Mouse (Mus musculus) ES-Bruce4 (cell line): Measurements from ENCODE around the gene A4gnt. TPM values are rescaled to one million over a fixed set of nuclear protein-coding genes. Genes with fewer than 3 reads are reported as not detected.
A peak's percentile ranks its signal among the peaks of the same experiment; 100 is the strongest.
"Not testable (repeated sequence)": the region's sequence is repeated elsewhere in the genome, so short reads cannot be mapped to it uniquely, and the experiment has no call there.

Experiments used
- H3K27ac ChIP-seq: 2 replicates; pipeline ENCODE4 v1.5.1; 2012; ENCODE audit warnings: low read length, inconsistent platforms; ENCODE audit not compliant: insufficient read depth
- H3K27me3 ChIP-seq: 2 replicates; pipeline ENCODE4 v1.6.1; 2012; ENCODE audit warnings: mild to moderate bottlenecking, low read length, inconsistent platforms; ENCODE audit not compliant: control insufficient read depth, poor library complexity, insufficient read depth, severe bottlenecking
- H3K36me3 ChIP-seq: 2 replicates; pipeline ENCODE4 v1.6.1; 2012; ENCODE audit warnings: inconsistent platforms, mild to moderate bottlenecking, low read length, moderate library complexity; ENCODE audit not compliant: control insufficient read depth, poor library complexity, insufficient read depth, severe bottlenecking
- H3K4me1 ChIP-seq: one replicate; pipeline ENCODE4 v1.8.1; 2011; ENCODE audit warnings: low read length; ENCODE audit not compliant: control insufficient read depth, insufficient read depth
- H3K4me3 ChIP-seq: 2 replicates; pipeline ENCODE4 v1.5.1; 2011; ENCODE audit warnings: low read depth, mild to moderate bottlenecking, low read length
- H3K9ac ChIP-seq: 2 replicates; pipeline ENCODE4 v1.6.1; 2012; ENCODE audit warnings: low read depth, mild to moderate bottlenecking, inconsistent platforms; ENCODE audit not compliant: poor library complexity, severe bottlenecking
- H3K9me3 ChIP-seq: replicated peaks from 2 replicates; pipeline ENCODE4 v1.6.1; 2012; ENCODE audit warnings: mild to moderate bottlenecking, low read length, inconsistent platforms; ENCODE audit not compliant: control insufficient read depth, poor library complexity, insufficient read depth, severe bottlenecking
- CTCF ChIP-seq: IDR thresholded peaks from one replicate; pipeline ENCODE4 v1.8.1; 2011; ENCODE audit warnings: low read depth, low read length
- EP300 ChIP-seq: IDR thresholded peaks from 2 replicates; pipeline ENCODE4 v1.6.1; 2011; ENCODE audit warnings: low read depth, low read length; ENCODE audit not compliant: insufficient read depth
- POLR2A ChIP-seq: IDR thresholded peaks from one replicate; pipeline ENCODE4 v1.8.1; 2011; ENCODE audit warnings: low read length; ENCODE audit not compliant: insufficient read depth
- polyA plus RNA-seq: library from polyadenylated mRNA; stranded (reverse); fragments of >200 nt; gene quantifications from 2 replicates; pipeline ENCODE4 v1.2.4, GENCODE M21; 2011; ENCODE audit warnings: low read depth; ENCODE audit not compliant: missing spikeins, insufficient read depth, insufficient read length

The A4gnt gene
- polyA plus RNA-seq, 1 experiment = not detected

GRCm38 (mm10) chr9:99580655-99581054 is 31.6 kb upstream of the A4gnt start:
- H3K27ac ChIP-seq = no peak overlapping the region
- H3K36me3 ChIP-seq = peaks cover 34% of the 10 kb centered on the region
- no peak overlapping the region for H3K4me3 ChIP-seq
- no peaks in the 10 kb centered on the region for H3K27me3 ChIP-seq
- TF ChIP-seq POLR2A (no peak), CTCF (no peak), EP300 (no peak)
- no peaks in the 10 kb centered on the region for H3K9me3 ChIP-seq
- no peaks in the 10 kb centered on the region for H3K4me1 ChIP-seq
- no peak overlapping the region for H3K9ac ChIP-seq

GRCm38 (mm10) chr9:99587505-99588202 is 24.6 kb upstream of the A4gnt start:
- TF ChIP-seq EP300 (no peak), POLR2A (no peak), CTCF (peak; percentile 87)
- H3K27ac ChIP-seq = no peak overlapping the region

GRCm38 (mm10) chr9:99591144-99591543 is 21.2 kb upstream of the A4gnt start:
- Histone ChIP-seq H3K4me3 (no peak overlapping the region), H3K4me1 (no peaks in the 10 kb centered on the region), H3K27me3 (no peaks in the 10 kb centered on the region), H3K9me3 (no peaks in the 10 kb centered on the region), H3K36me3 (no peaks in the 10 kb centered on the region), H3K9ac (no peak overlapping the region), H3K27ac (no peak overlapping the region)
- TF ChIP-seq CTCF (no peak), POLR2A (no peak), EP300 (no peak)

More at GRCm38 (mm10) chr9:99587505-99588202, 24.6 kb upstream of the A4gnt start:
- no peaks in the 10 kb centered on the region for H3K27me3 ChIP-seq
- peaks cover 11% of the 10 kb centered on the region for H3K36me3 ChIP-seq
- H3K4me1 ChIP-seq = no peaks in the 10 kb centered on the region
- H3K9me3 ChIP-seq = no peaks in the 10 kb centered on the region
- H3K9ac ChIP-seq = no peak overlapping the region
- no peak overlapping the region for H3K4me3 ChIP-seq

- H3K4me3 ChIP-seq, H3K27me3 ChIP-seq, H3K27ac ChIP-seq, H3K36me3 ChIP-seq, H3K4me1 ChIP-seq, H3K9ac ChIP-seq: not testable (repeated sequence)
- peaks cover 11% of the 10 kb centered on the region; the same call in 1 of the 2 replicates for H3K9me3 ChIP-seq
Measured at GRCm38 (mm10) chr9:99599127-99599526, 13.2 kb upstream of the A4gnt start.

- Histone ChIP-seq H3K36me3 (no peaks in the 10 kb centered on the region), H3K27me3 (no peaks in the 10 kb centered on the region), H3K9ac (no peak overlapping the region), H3K4me1 (no peaks in the 10 kb centered on the region), H3K9me3 (no peaks in the 10 kb centered on the region), H3K27ac (no peak overlapping the region), H3K4me3 (no peak overlapping the region)
- TF ChIP-seq EP300 = no peak
- TF ChIP-seq CTCF = no peak
- TF ChIP-seq POLR2A = no peak
Measured at GRCm38 (mm10) chr9:99603566-99603965, 8.7 kb upstream of the A4gnt start.

- H3K4me3 ChIP-seq = no peak overlapping the region
- no peaks in the 10 kb centered on the region for H3K36me3 ChIP-seq
- no peaks in the 10 kb centered on the region for H3K9me3 ChIP-seq
- no peak overlapping the region for H3K27ac ChIP-seq
- no peaks in the 10 kb centered on the region for H3K27me3 ChIP-seq
- H3K4me1 ChIP-seq = no peaks in the 10 kb centered on the region
- TF ChIP-seq CTCF (no peak), POLR2A (no peak), EP300 (no peak)
- no peak overlapping the region for H3K9ac ChIP-seq
Measured at GRCm38 (mm10) chr9:99619688-99620087, 7.4 kb downstream of the A4gnt start.
